Mouse (Mus musculus): ENCODE measurements at regions not wholly inside any gene's neighbourhood (a gene's known extent, or its start where the extent isn't known, plus 50 kb on each side); places are given as distances from the start of the nearest gene placed in this dataset.

- 8% methylated on average over 3 of the region's 3 CpGs for WGBS
- H3K36me3 ChIP-seq (ENCODE audit: control insufficient read depth, insufficient read depth, low read length): no peaks in the 10 kb centered on the region
- H3K27me3 ChIP-seq (replicated peaks; ENCODE audit: control insufficient read depth, insufficient read depth, low read length): no peaks in the 10 kb centered on the region
- ATAC-seq: peak; percentile 32; the same call in 1 of the 2 replicates
- H3K4me3 ChIP-seq (ENCODE audit: low read depth, low read length): no peak overlapping the region
- DNase-seq (ENCODE audit: low spot score): peak; percentile 62
- no peak overlapping the region for H3K9ac ChIP-seq (ENCODE audit: low read length)
- H3K4me2 ChIP-seq (ENCODE audit: low read length): no peak overlapping the region
- peaks cover 11% of the 10 kb centered on the region; the same call in 1 of the 2 replicates for H3K4me1 ChIP-seq (ENCODE audit: control insufficient read depth, insufficient read depth, low read length)
- H3K9me3 ChIP-seq (replicated peaks; ENCODE audit: control insufficient read depth, low read length): no peaks in the 10 kb centered on the region
- peak overlapping the region; percentile 52; the same call in 1 of the 2 replicates for H3K27ac ChIP-seq (ENCODE audit: low read depth, low read length)
Measured at GRCm38 (mm10) chr19:15201262-15201661, 603.4 kb upstream of the Tle4 start.

GRCm38 (mm10) chr19:15200792-15201191 lies 602.9 kb upstream of the Tle4 start:
- WGBS: 62% methylated on average over 4 of the region's 4 CpGs
- Histone ChIP-seq H3K4me1 (ENCODE audit: control insufficient read depth, insufficient read depth, low read length) (peaks cover 11% of the 10 kb centered on the region; the same call in 1 of the 2 replicates), H3K9me3 (replicated peaks; ENCODE audit: control insufficient read depth, low read length) (no peaks in the 10 kb centered on the region), H3K27me3 (replicated peaks; ENCODE audit: control insufficient read depth, insufficient read depth, low read length) (no peaks in the 10 kb centered on the region), H3K36me3 (ENCODE audit: control insufficient read depth, insufficient read depth, low read length) (no peaks in the 10 kb centered on the region), H3K4me2 (ENCODE audit: low read length) (no peak overlapping the region), H3K4me3 (ENCODE audit: low read depth, low read length) (no peak overlapping the region), H3K9ac (ENCODE audit: low read length) (no peak overlapping the region), H3K27ac (ENCODE audit: low read depth, low read length) (peak overlapping the region; percentile 52; the same call in 1 of the 2 replicates)
- DNase-seq (ENCODE audit: low spot score) (peak; percentile 26), ATAC-seq (peak; percentile 18; the same call in 1 of the 2 replicates)

GRCm38 (mm10) chr19:15200361-15200760 lies 602.5 kb upstream of the Tle4 start:
- 26% methylated on average over 2 of the region's 2 CpGs for WGBS
- Histone ChIP-seq H3K36me3 (ENCODE audit: control insufficient read depth, insufficient read depth, low read length) (no peaks in the 10 kb centered on the region), H3K9ac (ENCODE audit: low read length) (no peak overlapping the region), H3K4me1 (ENCODE audit: control insufficient read depth, insufficient read depth, low read length) (peaks cover 11% of the 10 kb centered on the region; the same call in 1 of the 2 replicates), H3K27me3 (replicated peaks; ENCODE audit: control insufficient read depth, insufficient read depth, low read length) (no peaks in the 10 kb centered on the region), H3K4me3 (ENCODE audit: low read depth, low read length) (no peak overlapping the region), H3K4me2 (ENCODE audit: low read length) (no peak overlapping the region), H3K27ac (ENCODE audit: low read depth, low read length) (peak overlapping the region; percentile 52; the same call in 1 of the 2 replicates), H3K9me3 (replicated peaks; ENCODE audit: control insufficient read depth, low read length) (no peaks in the 10 kb centered on the region)
- DNase-seq (ENCODE audit: low spot score): peak; percentile 55
- peak; percentile 57 for ATAC-seq

GRCm38 (mm10) chr19:15199692-15200091 lies 601.8 kb upstream of the Tle4 start:
- WGBS: 57% methylated on average over 1 of the region's 1 CpGs
- no peak overlapping the region for H3K27ac ChIP-seq (ENCODE audit: low read depth, low read length)
- no peaks in the 10 kb centered on the region for H3K36me3 ChIP-seq (ENCODE audit: control insufficient read depth, insufficient read depth, low read length)
- H3K27me3 ChIP-seq (replicated peaks; ENCODE audit: control insufficient read depth, insufficient read depth, low read length): no peaks in the 10 kb centered on the region
- peaks cover 11% of the 10 kb centered on the region; the same call in 1 of the 2 replicates for H3K4me1 ChIP-seq (ENCODE audit: control insufficient read depth, insufficient read depth, low read length)
- H3K9me3 ChIP-seq (replicated peaks; ENCODE audit: control insufficient read depth, low read length): no peaks in the 10 kb centered on the region
- H3K9ac ChIP-seq (ENCODE audit: low read length): no peak overlapping the region
- no peak overlapping the region for H3K4me3 ChIP-seq (ENCODE audit: low read depth, low read length)
- 0 out of 2 replicates have a peak, but pooled peaks have one; percentile 10 for ATAC-seq
- DNase-seq (ENCODE audit: low spot score): peak; percentile 10
- no peak overlapping the region for H3K4me2 ChIP-seq (ENCODE audit: low read length)

GRCm38 (mm10) chr19:15175221-15175620 lies 577.4 kb upstream of the Tle4 start:
- no peak overlapping the region for H3K4me2 ChIP-seq (ENCODE audit: low read length)
- H3K27ac ChIP-seq (ENCODE audit: low read depth, low read length): no peak overlapping the region
- H3K36me3 ChIP-seq (ENCODE audit: control insufficient read depth, insufficient read depth, low read length): no peaks in the 10 kb centered on the region
- no peak for ATAC-seq
- no peak overlapping the region for H3K4me3 ChIP-seq (ENCODE audit: low read depth, low read length)
- H3K4me1 ChIP-seq (ENCODE audit: control insufficient read depth, insufficient read depth, low read length): 0 out of 2 replicates have a peak, but pooled peaks cover 2% of the 10 kb centered on the region
- no peak overlapping the region for H3K9ac ChIP-seq (ENCODE audit: low read length)
- no peaks in the 10 kb centered on the region; the same call in 1 of the 2 replicates for H3K9me3 ChIP-seq (replicated peaks; ENCODE audit: control insufficient read depth, low read length)
- no peak for DNase-seq (ENCODE audit: low spot score)
- no peaks in the 10 kb centered on the region for H3K27me3 ChIP-seq (replicated peaks; ENCODE audit: control insufficient read depth, insufficient read depth, low read length)

GRCm38 (mm10) chr19:15173301-15173700 lies 575.5 kb upstream of the Tle4 start:
- Histone ChIP-seq H3K4me2 (ENCODE audit: low read length) (no peak overlapping the region), H3K9me3 (replicated peaks; ENCODE audit: control insufficient read depth, low read length) (no peaks in the 10 kb centered on the region; the same call in 1 of the 2 replicates), H3K27me3 (replicated peaks; ENCODE audit: control insufficient read depth, insufficient read depth, low read length) (no peaks in the 10 kb centered on the region), H3K27ac (ENCODE audit: low read depth, low read length) (no peak overlapping the region), H3K4me3 (ENCODE audit: low read depth, low read length) (no peak overlapping the region), H3K4me1 (ENCODE audit: control insufficient read depth, insufficient read depth, low read length) (0 out of 2 replicates have a peak, but pooled peaks cover 2% of the 10 kb centered on the region), H3K36me3 (ENCODE audit: control insufficient read depth, insufficient read depth, low read length) (no peaks in the 10 kb centered on the region), H3K9ac (ENCODE audit: low read length) (no peak overlapping the region)
- peak; percentile 54 for DNase-seq (ENCODE audit: low spot score)
- ATAC-seq: no peak
- WGBS: 28% methylated on average over 5 of the region's 5 CpGs

- H3K36me3 ChIP-seq (ENCODE audit: control insufficient read depth, insufficient read depth, low read length): no peaks in the 10 kb centered on the region
Measured at GRCm38 (mm10) chr19:15167184-15167583, 569.3 kb upstream of the Tle4 start.

GRCm38 (mm10) chr19:15160641-15161040 lies 562.8 kb upstream of the Tle4 start:
- Histone ChIP-seq H3K9ac (ENCODE audit: low read length) (no peak overlapping the region), H3K4me3 (ENCODE audit: low read depth, low read length) (no peak overlapping the region), H3K4me2 (ENCODE audit: low read length) (no peak overlapping the region), H3K27ac (ENCODE audit: low read depth, low read length) (no peak overlapping the region), H3K4me1 (ENCODE audit: control insufficient read depth, insufficient read depth, low read length) (no peaks in the 10 kb centered on the region), H3K36me3 (ENCODE audit: control insufficient read depth, insufficient read depth, low read length) (no peaks in the 10 kb centered on the region), H3K9me3 (replicated peaks; ENCODE audit: control insufficient read depth, low read length) (no peaks in the 10 kb centered on the region), H3K27me3 (replicated peaks; ENCODE audit: control insufficient read depth, insufficient read depth, low read length) (no peaks in the 10 kb centered on the region)
- DNase-seq (ENCODE audit: low spot score): peak; percentile 8
- WGBS: 56% methylated on average over 3 of the region's 3 CpGs
- no peak for ATAC-seq

More at GRCm38 (mm10) chr19:15167184-15167583, 569.3 kb upstream of the Tle4 start:
- no peak for ATAC-seq
- DNase-seq (ENCODE audit: low spot score): no peak
- H3K4me2 ChIP-seq (ENCODE audit: low read length): no peak overlapping the region
- no peaks in the 10 kb centered on the region; the same call in 1 of the 2 replicates for H3K9me3 ChIP-seq (replicated peaks; ENCODE audit: control insufficient read depth, low read length)
- H3K4me1 ChIP-seq (ENCODE audit: control insufficient read depth, insufficient read depth, low read length): no peaks in the 10 kb centered on the region
- H3K27ac ChIP-seq (ENCODE audit: low read depth, low read length): no peak overlapping the region
- H3K27me3 ChIP-seq (replicated peaks; ENCODE audit: control insufficient read depth, insufficient read depth, low read length): no peaks in the 10 kb centered on the region
- no peak overlapping the region for H3K9ac ChIP-seq (ENCODE audit: low read length)
- 77% methylated on average over 1 of the region's 1 CpGs for WGBS
- no peak overlapping the region for H3K4me3 ChIP-seq (ENCODE audit: low read depth, low read length)

- no peaks in the 10 kb centered on the region for H3K27me3 ChIP-seq (replicated peaks; ENCODE audit: control insufficient read depth, insufficient read depth, low read length)
- no peak overlapping the region for H3K4me3 ChIP-seq (ENCODE audit: low read depth, low read length)
- H3K9me3 ChIP-seq (replicated peaks; ENCODE audit: control insufficient read depth, low read length): no peaks in the 10 kb centered on the region
- WGBS: 84% methylated on average over 3 of the region's 3 CpGs
- H3K4me2 ChIP-seq (ENCODE audit: low read length): no peak overlapping the region
- peak; percentile 67 for DNase-seq (ENCODE audit: low spot score)
- peak; percentile 58; the same call in 1 of the 2 replicates for ATAC-seq
- H3K36me3 ChIP-seq (ENCODE audit: control insufficient read depth, insufficient read depth, low read length): no peaks in the 10 kb centered on the region
- H3K4me1 ChIP-seq (ENCODE audit: control insufficient read depth, insufficient read depth, low read length): no peaks in the 10 kb centered on the region
- no peak overlapping the region for H3K27ac ChIP-seq (ENCODE audit: low read depth, low read length)
- H3K9ac ChIP-seq (ENCODE audit: low read length): no peak overlapping the region
Measured at GRCm38 (mm10) chr19:15158653-15159052, 560.8 kb upstream of the Tle4 start.
